ENCODE assay signal across 30 mouse cellular contexts in the genomic region with DNA sequence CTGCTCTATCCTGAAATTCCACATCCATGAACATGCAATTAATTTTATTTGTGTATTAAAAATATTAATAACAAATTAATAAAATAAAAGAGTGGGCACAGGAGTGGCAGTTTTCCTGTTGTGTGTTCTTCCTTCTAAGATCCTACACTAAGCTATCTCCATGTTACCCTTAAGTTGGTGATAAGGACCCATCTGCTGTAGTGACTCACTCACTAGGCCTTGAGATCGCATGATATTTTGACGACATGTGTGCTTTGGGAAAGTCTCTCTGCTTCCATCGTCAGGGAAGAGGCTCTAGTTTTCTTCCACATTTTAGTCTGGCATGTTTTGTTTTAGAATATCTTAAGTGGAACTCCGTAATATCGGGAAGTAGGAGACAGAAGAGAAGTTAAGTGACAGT.
"Had no signal": no experiment of that assay in that cellular context is flagged by ENCODE, and none has a peak within 500 bp of the region (broad histone marks: within the 10 kb centered on the region; RNA-seq: fewer than 3 reads in every experiment).

No protein-coding gene starts in this region.

- DNase-seq: left cerebral cortex, postnatal 4 days; liver; liver, embryonic 13.5 days; liver, postnatal 0 days; lung, adult 18-20 months; lung, adult 2 months; lung, embryonic 14.5 days; lung, postnatal 10 days; lung, postnatal 14 days; lung, postnatal 36 days; lung, postnatal 4 days; midbrain, embryonic 14.5 days had no signal

- H3K9me3 ChIP-seq: limb, embryonic 10.5 days; limb, embryonic 12.5 days; limb, embryonic 13.5 days; limb, embryonic 15.5 days; liver, embryonic 12.5 days; liver, embryonic 13.5 days; liver, embryonic 15.5 days; lung, embryonic 15.5 days; megakaryocyte, embryonic 14.5 days; midbrain, embryonic 10.5 days; midbrain, embryonic 12.5 days; midbrain, embryonic 13.5 days; midbrain, embryonic 15.5 days had no signal

- H3K9ac ChIP-seq: limb, embryonic 12.5 days; limb, embryonic 13.5 days; limb, embryonic 15.5 days; liver, embryonic 12.5 days; liver, embryonic 13.5 days; liver, embryonic 14.5 days; liver, embryonic 15.5 days; liver, postnatal 0 days; lung, embryonic 14.5 days; lung, embryonic 15.5 days; midbrain, embryonic 12.5 days; midbrain, embryonic 13.5 days; midbrain, embryonic 15.5 days had no signal

- H3K4me1 ChIP-seq: limb, embryonic 10.5 days; midbrain, embryonic 10.5 days; midbrain, embryonic 13.5 days; midbrain, embryonic 15.5 days had no signal

- ATAC-seq: liver, embryonic 12.5 days; liver, postnatal 0 days; lung, postnatal 0 days; midbrain, embryonic 13.5 days; midbrain, embryonic 15.5 days; midbrain, embryonic 16.5 days had no signal

- H3K27ac ChIP-seq: left cerebral cortex, adult 2 months; limb, embryonic 10.5 days; limb, embryonic 12.5 days; limb, embryonic 13.5 days; limb, embryonic 15.5 days; liver, embryonic 12.5 days; liver, embryonic 13.5 days; liver, embryonic 14.5 days; liver, embryonic 15.5 days; lung, embryonic 15.5 days; macrophage; midbrain, embryonic 10.5 days; midbrain, embryonic 12.5 days; midbrain, embryonic 13.5 days; midbrain, embryonic 15.5 days had no signal

- H3K36me3 ChIP-seq: limb, embryonic 10.5 days; limb, embryonic 12.5 days; limb, embryonic 13.5 days; limb, embryonic 15.5 days; liver, embryonic 12.5 days; liver, embryonic 13.5 days; liver, embryonic 15.5 days; lung, embryonic 15.5 days; midbrain, embryonic 10.5 days; midbrain, embryonic 12.5 days; midbrain, embryonic 13.5 days; midbrain, embryonic 15.5 days had no signal

- H3K4me3 ChIP-seq: left cerebral cortex, adult 2 months; limb, embryonic 10.5 days; limb, embryonic 12.5 days; limb, embryonic 13.5 days; limb, embryonic 15.5 days; liver, embryonic 12.5 days; liver, embryonic 13.5 days; liver, embryonic 15.5 days; lung, embryonic 15.5 days; megakaryocyte, embryonic 14.5 days; midbrain, embryonic 10.5 days; midbrain, embryonic 12.5 days; midbrain, embryonic 13.5 days; midbrain, embryonic 15.5 days; myocyte had no signal

- H3K27me3 ChIP-seq: limb, embryonic 12.5 days; limb, embryonic 13.5 days; limb, embryonic 15.5 days; liver, embryonic 12.5 days; liver, embryonic 13.5 days; liver, embryonic 15.5 days; lung, embryonic 15.5 days; megakaryocyte, embryonic 14.5 days; midbrain, embryonic 12.5 days; midbrain, embryonic 13.5 days; midbrain, embryonic 15.5 days had no signal
